Mouse (Mus musculus): ENCODE results near the gene Kctd4. TPM values are rescaled to one million over a fixed set of nuclear protein-coding genes. Genes with fewer than 3 reads are reported as not detected.

Gene Kctd4
- total RNA-seq, 1 experiment from 2014 or later: not detected

Other genes starting within 250 kb of the Kctd4 start
- 27.0 and 27.6 TPM in 2 replicates for gene Cog3, start 200.5 kb upstream of the Kctd4 start, total RNA-seq (2017)
- 23.5 and 30.9 TPM in 2 replicates for gene Slc25a30, start 168.0 kb upstream of the Kctd4 start, total RNA-seq (2017)
- gene Tpt1, start 109.9 kb upstream of the Kctd4 start, total RNA-seq (2017): 893 and 1,274 TPM in 2 replicates
- 52.9 and 56.8 TPM in 2 replicates for gene Gtf2f2, start 55.9 kb downstream of the Kctd4 start, total RNA-seq (2017)
- 40.6 and 48.6 TPM in 2 replicates for gene Gpalpp1, start 155.8 kb downstream of the Kctd4 start, total RNA-seq (2017)
- 27.1 and 27.3 TPM in 2 replicates for gene Nufip1, start 155.9 kb downstream of the Kctd4 start, total RNA-seq (2017)

Data from hematopoietic stem cell, adult 5-6 weeks (primary cell).